Mouse (Mus musculus) cortical plate, adult 2 months (tissue): ENCODE measurements around the gene Shroom3.

Experiments used
- CTCF ChIP-seq: fragments of 200-500 bp; IDR thresholded peaks from 2 replicates; pipeline ENCODE4 v1.5.1; 2011; ENCODE audit warnings: mild to moderate bottlenecking, control low read depth, low read length; ENCODE audit not compliant: insufficient read depth; ENCODE audit errors: extremely low read depth
- POLR2A ChIP-seq: fragments of 200-500 bp; IDR thresholded peaks from 2 replicates; pipeline ENCODE4 v1.6.1; 2011; ENCODE audit warnings: mild to moderate bottlenecking, low read length, control low read depth; ENCODE audit not compliant: insufficient read depth; ENCODE audit errors: extremely low read depth

GRCm38 (mm10) chr5:92849743-92850142, 166.5 kb downstream of the Shroom3 start:
- TF ChIP-seq CTCF (no peak), POLR2A (no peak)
